Mouse (Mus musculus) brain, embryonic 14.5 days (tissue): ENCODE data around the gene Gtpbp4. TPM values are rescaled to one million over a fixed set of nuclear protein-coding genes. Genes with fewer than 3 reads are reported as not detected.
"Not testable (repeated sequence)": the region's sequence is repeated elsewhere in the genome, so short reads cannot be mapped to it uniquely, and the experiment has no call there.

ENCODE experiments used
- DNase-seq: peaks from one replicate; pipeline ENCODE4 v3.0.0-alpha.2; 2011; ENCODE audit warnings: low read depth
- CTCF ChIP-seq: fragments of 200-500 bp; IDR thresholded peaks from 2 replicates; pipeline ENCODE4 v1.5.1; 2012; ENCODE audit warnings: inconsistent platforms, mild to moderate bottlenecking, moderate library complexity, borderline replicate concordance; ENCODE audit not compliant: insufficient read depth, insufficient read length; ENCODE audit errors: extremely low read depth
- POLR2A ChIP-seq: fragments of 200-500 bp; IDR thresholded peaks from 2 replicates; pipeline ENCODE4 v1.6.1; 2012; ENCODE audit warnings: mild to moderate bottlenecking, inconsistent platforms, borderline replicate concordance; ENCODE audit not compliant: poor library complexity, insufficient read depth, insufficient read length, severe bottlenecking; ENCODE audit errors: extremely low read depth
- polyA plus RNA-seq: library from polyadenylated mRNA; depleted of rRNA; stranded (reverse); fragments of >200 nt; gene quantifications from 2 replicates; pipeline ENCODE4 v1.2.3, GENCODE M21; 2012

Gene Gtpbp4
- polyA plus RNA-seq, 1 experiment = 30.5 TPM

DNA sequence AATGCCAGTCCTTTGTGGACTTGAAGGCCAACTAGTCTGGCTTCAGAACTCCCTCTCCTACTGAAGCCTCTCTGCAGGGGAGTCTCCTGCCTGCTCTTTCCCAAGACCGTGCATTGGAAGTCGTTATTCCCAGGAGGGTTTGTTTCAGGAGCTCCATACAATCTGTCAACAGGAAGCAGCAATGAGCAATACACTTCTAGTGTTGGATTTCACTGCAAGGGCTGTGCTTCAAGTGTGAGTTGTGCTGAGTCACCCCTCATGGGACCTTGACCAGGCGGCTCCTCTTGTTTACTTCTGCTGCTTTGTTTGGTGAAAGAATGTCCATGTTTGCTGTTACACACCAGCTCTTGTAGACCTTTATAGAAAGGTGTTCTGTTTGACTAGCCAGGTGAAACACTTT is 18.5 kb upstream of the Gtpbp4 start:
- no peak for DNase-seq
- no peak for TF ChIP-seq CTCF
- no peak for TF ChIP-seq POLR2A

- no peak for TF ChIP-seq CTCF
- no peak for TF ChIP-seq POLR2A
- no peak for DNase-seq
Measured at GRCm38 (mm10) chr13:9013483-9013882, 17.6 kb upstream of the Gtpbp4 start.

- DNase-seq = peak; percentile 80
- TF ChIP-seq POLR2A = no peak
- no peak for TF ChIP-seq CTCF
Measured at GRCm38 (mm10) chr13:9011596-9012350, 15.9 kb upstream of the Gtpbp4 start.

DNA sequence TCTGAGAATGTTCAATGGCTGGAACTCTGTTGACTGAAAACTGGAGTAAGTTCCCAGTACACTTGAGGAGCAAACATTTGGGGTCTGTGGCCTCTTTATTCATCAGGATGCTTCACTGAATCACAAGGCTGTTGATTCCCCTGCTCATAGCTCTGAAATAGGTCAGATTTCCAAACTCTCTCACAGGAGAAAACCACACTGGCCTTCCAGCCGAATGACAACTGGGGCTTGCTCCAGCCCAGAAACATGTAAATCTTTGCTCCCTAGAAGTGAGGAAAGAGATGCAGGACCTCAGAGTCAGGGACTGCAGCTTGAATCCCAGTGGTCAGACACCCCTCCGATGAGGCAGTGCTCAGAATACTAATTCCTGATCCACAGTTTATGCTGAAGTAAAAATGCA is 7.4 kb upstream of the Gtpbp4 start:
- no peak for DNase-seq
- TF ChIP-seq CTCF (no peak), POLR2A (no peak)

- TF ChIP-seq POLR2A (no peak), CTCF (no peak)
- no peak for DNase-seq
Measured at GRCm38 (mm10) chr13:8999464-8999863, 3.6 kb upstream of the Gtpbp4 start.

DNA sequence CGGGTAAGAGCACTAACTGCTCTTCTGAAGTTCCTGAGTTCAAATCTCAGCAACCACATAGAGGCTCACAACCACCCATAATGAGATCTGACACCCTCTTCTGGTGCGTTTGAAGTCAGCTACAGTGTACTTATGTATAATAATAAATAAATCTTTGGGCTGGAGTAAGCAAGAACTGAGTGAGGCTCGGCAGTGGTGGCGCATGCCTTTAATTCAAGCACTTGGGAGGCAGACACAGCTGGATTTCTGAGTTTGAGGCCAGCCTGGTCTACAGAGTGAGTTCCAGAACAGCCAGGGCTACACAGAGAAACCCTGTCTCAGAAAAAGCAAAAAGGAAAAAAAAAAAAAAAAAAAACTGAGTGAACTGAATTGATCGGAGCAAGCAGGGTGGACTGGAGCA is 1.3 kb upstream of the Gtpbp4 start:
- DNase-seq = not testable (repeated sequence)

DNA sequence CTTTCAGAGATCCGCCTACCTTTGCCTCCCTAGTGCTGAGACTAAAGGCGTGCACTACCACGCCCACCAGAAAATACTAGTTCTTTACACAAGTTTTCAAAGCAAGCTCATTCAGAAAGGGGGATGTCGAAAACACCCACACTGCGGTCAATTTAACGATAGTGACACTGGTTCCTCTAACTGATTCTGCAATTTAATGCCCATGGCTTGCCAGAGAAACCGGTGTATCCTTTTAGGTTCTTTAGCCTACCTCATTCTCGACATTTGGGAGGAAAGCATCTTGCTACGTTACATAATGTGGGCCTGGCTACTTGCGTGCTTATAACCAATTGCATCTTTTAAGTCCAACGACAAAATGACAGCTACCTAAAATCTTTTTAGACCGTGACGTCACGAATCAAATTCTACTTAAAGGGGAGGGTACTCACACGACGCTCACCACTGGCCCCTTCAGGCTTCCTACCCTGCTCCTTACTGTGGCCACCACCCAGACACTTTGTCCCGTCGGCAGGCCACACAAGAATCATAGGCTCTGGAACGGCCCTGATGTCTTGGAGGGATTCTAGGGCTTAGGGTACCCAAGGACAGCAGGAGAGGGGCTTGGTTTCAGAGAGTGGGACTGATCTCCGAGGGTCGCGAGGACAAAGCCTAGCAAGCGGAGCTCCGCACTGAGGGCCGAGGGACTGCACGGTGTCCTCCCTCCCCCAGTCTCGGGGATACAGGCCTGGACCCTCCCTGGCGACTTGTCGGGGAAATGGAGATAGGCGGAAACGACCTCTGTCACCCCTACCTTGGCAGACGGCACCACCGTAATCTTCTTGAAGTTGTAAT is 509 bp downstream of the Gtpbp4 start:
- peak; percentile 63 for DNase-seq
- TF ChIP-seq CTCF (no peak), POLR2A (no peak)

DNA sequence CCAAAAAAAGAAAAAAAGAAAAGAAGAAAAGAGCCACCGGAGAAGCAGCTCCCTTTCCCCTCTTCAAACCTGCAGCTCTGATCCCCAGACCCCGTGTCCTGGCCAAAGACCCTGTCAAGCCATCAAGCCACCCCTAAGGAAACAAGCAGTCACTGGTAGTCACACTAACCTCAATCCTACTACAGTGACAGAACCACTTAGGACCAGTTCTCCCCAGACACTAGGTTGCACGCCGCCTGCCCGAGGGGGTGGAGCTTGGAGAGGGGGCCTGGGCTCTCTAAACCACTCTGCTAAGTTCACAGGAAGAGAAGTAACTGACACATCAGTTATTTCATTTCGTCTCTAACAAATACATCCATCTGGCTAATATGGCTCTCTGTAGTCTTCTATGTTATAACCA is 3.7 kb downstream of the Gtpbp4 start:
- DNase-seq = no peak
- TF ChIP-seq POLR2A = no peak
- no peak for TF ChIP-seq CTCF

- TF ChIP-seq POLR2A = no peak
- no peak for TF ChIP-seq CTCF
- DNase-seq = no peak
Measured at GRCm38 (mm10) chr13:8972972-8973371, 22.9 kb downstream of the Gtpbp4 start.

DNA sequence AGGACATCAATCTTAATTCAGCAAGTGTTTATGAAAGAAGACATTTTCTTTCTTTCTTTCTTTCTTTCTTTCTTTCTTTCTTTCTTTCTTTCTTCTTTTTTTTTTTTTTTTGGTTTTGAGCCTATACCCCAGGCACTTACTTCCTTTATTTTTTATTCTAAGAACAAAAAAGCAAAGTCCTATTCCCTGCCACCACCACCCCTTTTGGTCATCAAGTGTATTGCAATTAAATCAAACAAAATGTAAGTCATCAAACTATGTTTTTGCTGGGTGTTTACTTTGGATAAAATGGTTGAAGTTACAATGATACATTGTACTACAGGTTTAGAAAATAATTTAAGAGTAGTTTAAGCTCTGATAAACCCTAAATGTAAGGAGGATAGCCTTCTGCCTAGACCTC is 23.5 kb downstream of the Gtpbp4 start:
- no peak for DNase-seq
- TF ChIP-seq POLR2A (no peak), CTCF (no peak)

GRCm38 (mm10) chr13:8967742-8968141 is 28.1 kb downstream of the Gtpbp4 start:
- no peak for DNase-seq
- no peak for TF ChIP-seq CTCF

GRCm38 (mm10) chr13:8965224-8965623 is 30.7 kb downstream of the Gtpbp4 start:
- DNase-seq = no peak

GRCm38 (mm10) chr13:8962266-8962665 is 33.6 kb downstream of the Gtpbp4 start:
- not testable (repeated sequence) for DNase-seq

More at GRCm38 (mm10) chr13:8965224-8965623, 30.7 kb downstream of the Gtpbp4 start:
- TF ChIP-seq CTCF = no peak
- TF ChIP-seq POLR2A = no peak

GRCm38 (mm10) chr13:8961128-8961888 is 34.6 kb downstream of the Gtpbp4 start:
- DNase-seq = not testable (repeated sequence)

GRCm38 (mm10) chr13:8959554-8959953 is 36.3 kb downstream of the Gtpbp4 start:
- DNase-seq = not testable (repeated sequence)

DNA sequence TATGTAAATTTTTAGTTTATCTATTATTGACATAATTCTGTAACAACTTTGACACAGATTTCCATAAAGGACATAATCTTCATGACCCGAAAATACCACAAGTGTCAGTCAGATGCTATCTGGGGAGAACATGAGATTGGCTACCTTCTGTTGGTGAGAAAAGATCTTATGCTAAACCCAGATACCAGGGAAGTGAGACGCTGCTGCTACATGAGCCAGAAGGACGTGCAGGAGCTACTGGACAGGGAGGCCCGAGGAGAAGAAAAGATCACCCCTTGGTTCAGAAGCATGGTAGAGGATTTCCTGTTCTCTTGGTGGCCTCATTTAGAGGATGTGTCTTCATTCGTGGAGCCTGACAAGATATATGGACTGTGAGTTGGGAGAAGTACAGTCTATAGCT is 36.8 kb downstream of the Gtpbp4 start:
- not testable (repeated sequence) for DNase-seq
